Mouse (Mus musculus) small intestine, adult 2 months (tissue): ENCODE results near the gene Plp2. TPM values are rescaled to one million over a fixed set of nuclear protein-coding genes. Genes with fewer than 3 reads are reported as not detected.

Experiments
- H3K27ac ChIP-seq: fragments of 200-500 bp; 2 replicates; pipeline ENCODE4 v1.5.1; 2012; ENCODE audit warnings: low read depth, low read length, control low read depth, inconsistent platforms; ENCODE audit not compliant: insufficient read depth
- H3K27me3 ChIP-seq: fragments of 200-500 bp; 2 replicates; pipeline ENCODE4 v1.6.1; 2012; ENCODE audit warnings: mild to moderate bottlenecking, moderate library complexity, low read length, inconsistent platforms; ENCODE audit not compliant: control insufficient read depth, insufficient read depth
- H3K36me3 ChIP-seq: fragments of 200-500 bp; 2 replicates; pipeline ENCODE4 v1.6.1; 2012; ENCODE audit warnings: mild to moderate bottlenecking, low read length, control low read depth, inconsistent platforms; ENCODE audit not compliant: control insufficient read depth, insufficient read depth
- H3K4me1 ChIP-seq: fragments of 200-500 bp; 2 replicates; pipeline ENCODE4 v1.6.1; 2012; ENCODE audit warnings: low read length, inconsistent platforms, mixed read lengths; ENCODE audit not compliant: control insufficient read depth, insufficient read depth, insufficient read length
- H3K4me3 ChIP-seq: fragments of 200-500 bp; 2 replicates; pipeline ENCODE4 v1.5.1; 2012; ENCODE audit warnings: low read depth, mild to moderate bottlenecking, control low read depth, inconsistent platforms, low read length, moderate library complexity
- CTCF ChIP-seq: fragments of 200-500 bp; IDR thresholded peaks from 2 replicates; pipeline ENCODE4 v1.5.1; 2012; ENCODE audit warnings: low read depth, mild to moderate bottlenecking, control low read depth, inconsistent platforms, low read length, moderate library complexity, mixed read lengths; ENCODE audit not compliant: insufficient replicate concordance, insufficient read length; ENCODE audit errors: extremely low read depth
- POLR2A ChIP-seq: fragments of 200-500 bp; IDR thresholded peaks from 2 replicates; pipeline ENCODE4 v1.6.1; 2012; ENCODE audit warnings: low read depth, mild to moderate bottlenecking, control low read depth, inconsistent platforms, low read length, moderate library complexity
- WGBS: fragments of 180-500 bp; shearing (Covaris S2); methylation state at CpG from one replicate; pipeline ENCODE4 v1.1.7; 2018; 5-methylcytosine and 5-hydroxymethylcytosine counted together
- polyA plus RNA-seq: library from polyadenylated mRNA; depleted of rRNA; stranded (reverse); fragments of >200 nt; gene quantifications from 2 replicates; pipeline ENCODE4 v1.2.3, GENCODE M21; 2012

The Plp2 gene
- polyA plus RNA-seq, 1 experiment = 138 TPM

GRCm38 (mm10) chrX:7690486-7690885 lies 19.3 kb upstream of the Plp2 start:
- no peak overlapping the region for H3K4me3 ChIP-seq
- no peak overlapping the region for H3K27ac ChIP-seq
- H3K27me3 ChIP-seq = no peaks in the 10 kb centered on the region
- H3K36me3 ChIP-seq = no peaks in the 10 kb centered on the region
- TF ChIP-seq POLR2A (no peak), CTCF (no peak)
- 62% methylated on average over 3 of the region's 3 CpGs for WGBS
- no peaks in the 10 kb centered on the region for H3K4me1 ChIP-seq

- Histone ChIP-seq H3K4me3 (no peak overlapping the region), H3K27me3 (no peaks in the 10 kb centered on the region), H3K27ac (no peak overlapping the region), H3K4me1 (no peaks in the 10 kb centered on the region), H3K36me3 (no peaks in the 10 kb centered on the region)
- 96% methylated on average over 2 of the region's 2 CpGs for WGBS
- TF ChIP-seq POLR2A (no peak), CTCF (no peak)
Observed at GRCm38 (mm10) chrX:7688321-7688720, 17.1 kb upstream of the Plp2 start.

- Histone ChIP-seq H3K27ac (no peak within 1 kb of the TSS), H3K36me3 (no peaks in the 10 kb centered on the region), H3K4me3 (peak within 1 kb of the TSS; percentile 64), H3K4me1 (no peaks in the 10 kb centered on the region), H3K27me3 (no peaks in the 10 kb centered on the region)
- 58% methylated on average over 14 of the region's 14 CpGs for WGBS
- TF ChIP-seq POLR2A (no peak), CTCF (no peak)
Observed at GRCm38 (mm10) chrX:7680864-7681263, 9.7 kb upstream of the Plp2 start, which contains the start of gene Magix. TSS of gene Magix (minus strand) at chrX:7681251.

- Histone ChIP-seq H3K36me3 (no peaks in the 10 kb centered on the region), H3K27me3 (no peaks in the 10 kb centered on the region), H3K4me1 (no peaks in the 10 kb centered on the region), H3K27ac (no peak overlapping the region), H3K4me3 (peak overlapping the region; percentile 64)
- TF ChIP-seq POLR2A = no peak
- TF ChIP-seq CTCF = no peak
- 12% methylated on average over 12 of the region's 12 CpGs for WGBS
Observed at GRCm38 (mm10) chrX:7680057-7680412, 8.8 kb upstream of the Plp2 start.

GRCm38 (mm10) chrX:7679405-7680056 lies 8.3 kb upstream of the Plp2 start:
- Histone ChIP-seq H3K4me1 (no peaks in the 10 kb centered on the region), H3K27me3 (no peaks in the 10 kb centered on the region), H3K36me3 (no peaks in the 10 kb centered on the region), H3K4me3 (peak overlapping the region; percentile 64), H3K27ac (peak overlapping the region; percentile 32; the same call in 1 of the 2 replicates)
- WGBS = 12% methylated on average over 27 of the region's 27 CpGs
- TF ChIP-seq CTCF (peak; percentile 76), POLR2A (no peak)

DNA sequence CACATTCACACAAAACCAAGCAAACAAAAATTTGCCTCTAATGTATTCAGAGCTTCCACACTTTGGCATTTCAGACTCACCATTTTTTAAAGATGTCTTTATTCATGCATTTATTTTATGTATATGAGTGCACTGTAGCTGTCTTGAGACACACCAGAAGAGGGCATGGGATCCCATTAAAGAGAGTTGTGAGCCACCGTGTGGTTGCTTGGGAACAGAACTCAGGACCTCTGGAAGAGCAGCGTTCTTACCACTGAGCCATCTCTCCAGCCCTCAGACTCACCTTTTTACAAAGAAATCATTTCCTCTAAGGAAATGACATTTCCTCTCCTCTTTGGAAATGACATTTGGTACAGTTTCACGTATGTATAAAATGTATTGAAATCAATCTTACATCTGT lies 7.8 kb upstream of the Plp2 start:
- Histone ChIP-seq H3K27me3 (no peaks in the 10 kb centered on the region), H3K36me3 (no peaks in the 10 kb centered on the region), H3K4me3 (no peak overlapping the region), H3K27ac (no peak overlapping the region), H3K4me1 (no peaks in the 10 kb centered on the region)
- TF ChIP-seq POLR2A (no peak), CTCF (no peak)
- 37% methylated on average over 3 of the region's 3 CpGs for WGBS

- TF ChIP-seq POLR2A (no peak), CTCF (no peak)
- peak overlapping the region; percentile 58 for H3K4me3 ChIP-seq
- peaks cover 4% of the 10 kb centered on the region; the same call in 1 of the 2 replicates for H3K4me1 ChIP-seq
- no peak overlapping the region for H3K27ac ChIP-seq
- WGBS = 20% methylated on average over 10 of the region's 10 CpGs
- H3K27me3 ChIP-seq = no peaks in the 10 kb centered on the region
- H3K36me3 ChIP-seq = no peaks in the 10 kb centered on the region
Observed at GRCm38 (mm10) chrX:7675001-7675380, 3.8 kb upstream of the Plp2 start.

DNA sequence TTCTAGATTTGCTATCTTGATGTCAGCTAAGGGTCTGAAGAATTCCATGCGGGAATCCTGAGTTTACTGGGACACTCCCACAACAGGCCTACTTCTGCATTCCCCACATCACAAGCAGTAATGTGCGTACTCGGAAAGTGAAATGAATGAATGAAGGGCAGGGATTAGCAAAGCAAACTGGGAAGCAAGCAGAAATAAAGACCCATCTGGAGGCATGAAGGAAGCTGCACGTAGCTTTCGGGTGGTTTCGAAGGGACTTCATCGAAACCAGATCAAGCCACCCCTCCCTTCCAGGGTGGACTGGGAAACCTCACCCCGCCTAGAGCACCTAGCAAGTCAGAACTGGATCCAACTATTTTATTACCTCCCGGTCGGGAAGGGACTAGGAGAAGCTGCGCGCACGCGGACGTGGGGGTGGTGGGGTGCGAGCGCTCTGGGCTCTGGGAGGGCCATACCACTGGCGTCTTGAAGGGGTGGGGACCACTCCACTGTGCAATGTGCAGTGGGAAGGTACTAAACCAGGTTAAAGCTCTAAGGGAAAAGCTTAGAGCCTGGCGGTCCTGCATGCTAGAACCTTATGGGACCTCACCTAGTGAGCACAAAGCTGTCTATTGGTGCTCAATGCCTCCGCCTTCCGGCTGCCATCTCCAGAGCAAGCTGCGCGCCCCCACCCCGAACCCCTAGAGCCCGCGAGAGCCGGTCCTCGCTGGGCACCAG lies 3.3 kb upstream of the Plp2 start:
- H3K36me3 ChIP-seq = no peaks in the 10 kb centered on the region
- peak overlapping the region; percentile 58 for H3K4me3 ChIP-seq
- H3K4me1 ChIP-seq = peaks cover 4% of the 10 kb centered on the region; the same call in 1 of the 2 replicates
- WGBS = 26% methylated on average over 28 of the region's 28 CpGs
- no peaks in the 10 kb centered on the region for H3K27me3 ChIP-seq
- peak overlapping the region; percentile 80 for H3K27ac ChIP-seq
- TF ChIP-seq CTCF (no peak), POLR2A (peak; percentile 16; the same call in 1 of the 2 replicates)
